Mouse (Mus musculus) stomach, embryonic 15.5 days (tissue): ENCODE data around the gene Mrps15. TPM values are rescaled to one million over a fixed set of nuclear protein-coding genes. Genes with fewer than 3 reads are reported as not detected.

ENCODE experiments used
- ATAC-seq: fragments of 200-750 bp; cut with Nextera tagmentation; 2 replicates; pipeline ENCODE4 v1.8.0; 2017; ENCODE audit warnings: low read depth, moderate number of reproducible peaks, moderate TSS enrichment; ENCODE audit not compliant: insufficient read depth, low FRiP score
- H3K27ac ChIP-seq: fragments of 300-500 bp; sonication (generic); 2 replicates; pipeline ENCODE4 v1.5.1; 2015; ENCODE audit warnings: mild to moderate bottlenecking, inconsistent platforms
- H3K27me3 ChIP-seq: fragments of 300-500 bp; sonication (generic); replicated peaks from 2 replicates; pipeline ENCODE4 v1.6.1; 2015; ENCODE audit warnings: inconsistent platforms
- H3K36me3 ChIP-seq: fragments of 300-500 bp; sonication (generic); 2 replicates; pipeline ENCODE4 v1.6.1; 2015; ENCODE audit warnings: inconsistent platforms
- H3K4me1 ChIP-seq: fragments of 300-500 bp; sonication (generic); 2 replicates; pipeline ENCODE4 v1.6.1; 2015; ENCODE audit warnings: inconsistent platforms
- H3K4me2 ChIP-seq: fragments of 300-500 bp; sonication (generic); 2 replicates; pipeline ENCODE4 v1.6.1; 2015; ENCODE audit warnings: mild to moderate bottlenecking, inconsistent platforms
- H3K4me3 ChIP-seq: fragments of 300-500 bp; sonication (generic); replicated peaks from 2 replicates; pipeline ENCODE4 v1.5.1; 2015; ENCODE audit warnings: inconsistent platforms
- H3K9ac ChIP-seq: fragments of 300-500 bp; sonication (generic); 2 replicates; pipeline ENCODE4 v1.6.1; 2015; ENCODE audit warnings: inconsistent platforms
- H3K9me3 ChIP-seq: fragments of 300-500 bp; sonication (generic); 2 replicates; pipeline ENCODE4 v1.6.1; 2016; ENCODE audit warnings: inconsistent platforms
- WGBS: fragments of 180-500 bp; shearing (Covaris S2); methylation state at CpG from one replicate; pipeline ENCODE4 v1.1.7; 2015; 5-methylcytosine and 5-hydroxymethylcytosine counted together
- polyA plus RNA-seq: library from polyadenylated mRNA; unstranded; fragments of >200 nt; fragmentation: Nextera tagmentation; extraction: Ambion mirVana; gene quantifications from 2 replicates; pipeline ENCODE4 v1.2.1, GENCODE M21; 2015

Gene Mrps15
- polyA plus RNA-seq = 141 and 151 TPM in 2 replicates

GRCm38 (mm10) chr4:126046851-126047585 is at the start of gene Mrps15:
Gene Mrps15, plus strand, starts transcription at chr4:126046925.
- WGBS = under 1% methylated on average over 56 of the region's 56 CpGs
- H3K4me2 ChIP-seq = peak within 1 kb of the TSS; percentile 96

GRCm38 (mm10) chr4:125997826-125998225 is 48.9 kb upstream of the Mrps15 start:
- no peaks in the 10 kb centered on the region for H3K36me3 ChIP-seq
- WGBS = 88% methylated on average over 2 of the region's 2 CpGs
- no peaks in the 10 kb centered on the region for H3K9me3 ChIP-seq
- H3K4me1 ChIP-seq = no peaks in the 10 kb centered on the region
- no peak for ATAC-seq
- H3K27ac ChIP-seq = no peak overlapping the region
- no peak overlapping the region for H3K9ac ChIP-seq
- H3K4me2 ChIP-seq = no peak overlapping the region
- no peaks in the 10 kb centered on the region for H3K27me3 ChIP-seq
- no peak overlapping the region for H3K4me3 ChIP-seq

More at GRCm38 (mm10) chr4:126046851-126047585, at the start of gene Mrps15:
- no peaks in the 10 kb centered on the region for H3K27me3 ChIP-seq
- H3K36me3 ChIP-seq = peaks cover 15% of the 10 kb centered on the region; the same call in 1 of the 2 replicates
- H3K27ac ChIP-seq = peak within 1 kb of the TSS; percentile 75
- peak within 1 kb of the TSS; percentile 89 for H3K4me3 ChIP-seq
- H3K4me1 ChIP-seq = peaks cover 11% of the 10 kb centered on the region
- peak; percentile 93 for ATAC-seq
- H3K9me3 ChIP-seq = no peaks in the 10 kb centered on the region
- H3K9ac ChIP-seq = peak within 1 kb of the TSS; percentile 59

- Histone ChIP-seq H3K4me3 (no peak overlapping the region), H3K9me3 (no peaks in the 10 kb centered on the region), H3K27me3 (no peaks in the 10 kb centered on the region), H3K4me2 (no peak overlapping the region), H3K4me1 (no peaks in the 10 kb centered on the region), H3K27ac (no peak overlapping the region), H3K9ac (no peak overlapping the region), H3K36me3 (no peaks in the 10 kb centered on the region)
- no peak; the same call in 1 of the 2 replicates for ATAC-seq
- WGBS = 82% methylated on average over 12 of the region's 12 CpGs
Observed at GRCm38 (mm10) chr4:126001311-126002199, 45.2 kb upstream of the Mrps15 start.

GRCm38 (mm10) chr4:126017676-126018332 is 28.9 kb upstream of the Mrps15 start:
- Histone ChIP-seq H3K9me3 (no peaks in the 10 kb centered on the region), H3K27me3 (no peaks in the 10 kb centered on the region), H3K4me3 (no peak overlapping the region), H3K9ac (no peak overlapping the region), H3K27ac (no peak overlapping the region), H3K36me3 (no peaks in the 10 kb centered on the region), H3K4me1 (no peaks in the 10 kb centered on the region), H3K4me2 (no peak overlapping the region)
- no peak for ATAC-seq
- 73% methylated on average over 7 of the region's 7 CpGs for WGBS

GRCm38 (mm10) chr4:126018966-126019538 is 27.7 kb upstream of the Mrps15 start:
- Histone ChIP-seq H3K4me2 (no peak overlapping the region), H3K4me3 (no peak overlapping the region), H3K27me3 (no peaks in the 10 kb centered on the region), H3K36me3 (no peaks in the 10 kb centered on the region), H3K4me1 (no peaks in the 10 kb centered on the region), H3K9me3 (no peaks in the 10 kb centered on the region), H3K27ac (no peak overlapping the region), H3K9ac (no peak overlapping the region)
- WGBS = 72% methylated on average over 11 of the region's 11 CpGs
- ATAC-seq = no peak

- 36% methylated on average over 16 of the region's 16 CpGs for WGBS
- H3K4me2 ChIP-seq = no peak within 1 kb of the TSS
- no peaks in the 10 kb centered on the region for H3K27me3 ChIP-seq
- no peaks in the 10 kb centered on the region for H3K9me3 ChIP-seq
- no peaks in the 10 kb centered on the region for H3K36me3 ChIP-seq
- no peak for ATAC-seq
- no peak within 1 kb of the TSS for H3K9ac ChIP-seq
- H3K27ac ChIP-seq = no peak within 1 kb of the TSS
- 0 out of 2 replicates have a peak within 1 kb of the TSS, but pooled peaks have one; percentile 2 for H3K4me3 ChIP-seq
- H3K4me1 ChIP-seq = no peaks in the 10 kb centered on the region
Observed at GRCm38 (mm10) chr4:126024303-126024900, 22.3 kb upstream of the Mrps15 start, which contains the start of gene Csf3r. Gene Csf3r, plus strand, starts transcription at chr4:126024550.

GRCm38 (mm10) chr4:126025801-126026200 is 20.9 kb upstream of the Mrps15 start:
- H3K4me2 ChIP-seq = no peak overlapping the region
- no peak overlapping the region for H3K9ac ChIP-seq
- H3K4me3 ChIP-seq = no peak overlapping the region
- no peaks in the 10 kb centered on the region for H3K9me3 ChIP-seq
- no peak overlapping the region for H3K27ac ChIP-seq
- H3K36me3 ChIP-seq = no peaks in the 10 kb centered on the region
- no peaks in the 10 kb centered on the region for H3K27me3 ChIP-seq
- no peak for ATAC-seq
- 78% methylated on average over 5 of the region's 5 CpGs for WGBS
- no peaks in the 10 kb centered on the region for H3K4me1 ChIP-seq

GRCm38 (mm10) chr4:126027980-126028379 is 18.7 kb upstream of the Mrps15 start:
- no peaks in the 10 kb centered on the region for H3K36me3 ChIP-seq
- WGBS = 75% methylated on average over 3 of the region's 3 CpGs
- no peak overlapping the region for H3K4me3 ChIP-seq
- no peak for ATAC-seq
- H3K27ac ChIP-seq = no peak overlapping the region
- H3K27me3 ChIP-seq = no peaks in the 10 kb centered on the region
- H3K9me3 ChIP-seq = no peaks in the 10 kb centered on the region
- no peaks in the 10 kb centered on the region for H3K4me1 ChIP-seq
- H3K9ac ChIP-seq = no peak overlapping the region
- H3K4me2 ChIP-seq = no peak overlapping the region

GRCm38 (mm10) chr4:126029042-126029441 is 17.7 kb upstream of the Mrps15 start:
- 62% methylated on average over 3 of the region's 3 CpGs for WGBS
- no peak overlapping the region for H3K27ac ChIP-seq
- H3K4me1 ChIP-seq = no peaks in the 10 kb centered on the region
- H3K9ac ChIP-seq = no peak overlapping the region
- H3K9me3 ChIP-seq = no peaks in the 10 kb centered on the region
- no peak overlapping the region for H3K4me3 ChIP-seq
- no peaks in the 10 kb centered on the region for H3K36me3 ChIP-seq
- ATAC-seq = no peak
- no peaks in the 10 kb centered on the region for H3K27me3 ChIP-seq
- no peak overlapping the region for H3K4me2 ChIP-seq

GRCm38 (mm10) chr4:126030705-126031104 is 16.0 kb upstream of the Mrps15 start:
- Histone ChIP-seq H3K27me3 (no peaks in the 10 kb centered on the region), H3K4me1 (no peaks in the 10 kb centered on the region), H3K9me3 (no peaks in the 10 kb centered on the region), H3K27ac (no peak overlapping the region), H3K36me3 (no peaks in the 10 kb centered on the region), H3K4me3 (no peak overlapping the region), H3K9ac (no peak overlapping the region), H3K4me2 (no peak overlapping the region)
- 67% methylated on average over 5 of the region's 5 CpGs for whole genome bisulfite sequencing
- ATAC-seq = no peak

GRCm38 (mm10) chr4:126035413-126035812 is 11.3 kb upstream of the Mrps15 start:
- no peak overlapping the region for H3K27ac ChIP-seq
- 79% methylated on average over 5 of the region's 5 CpGs for WGBS
- H3K4me1 ChIP-seq = no peaks in the 10 kb centered on the region
- no peaks in the 10 kb centered on the region for H3K9me3 ChIP-seq
- H3K9ac ChIP-seq = no peak overlapping the region
- no peaks in the 10 kb centered on the region for H3K36me3 ChIP-seq
- ATAC-seq = no peak
- no peak overlapping the region for H3K4me3 ChIP-seq
- H3K4me2 ChIP-seq = no peak overlapping the region
- H3K27me3 ChIP-seq = no peaks in the 10 kb centered on the region
